Mouse (Mus musculus) lung, adult 18-20 months (tissue): ENCODE data around the gene Adora3.

Source experiments
- DNase-seq, 2 experiments: peaks; one replicate each; pipeline ENCODE4 v3.0.0; 2022; ENCODE audit warnings: mixed read lengths in 2 of 2

Gene Adora3

GRCm38 (mm10) chr3:105877252-105877803 is 6.7 kb downstream of the Adora3 start:
- peak in 1 of 2 experiments; percentile 36 for DNase-seq

DNA sequence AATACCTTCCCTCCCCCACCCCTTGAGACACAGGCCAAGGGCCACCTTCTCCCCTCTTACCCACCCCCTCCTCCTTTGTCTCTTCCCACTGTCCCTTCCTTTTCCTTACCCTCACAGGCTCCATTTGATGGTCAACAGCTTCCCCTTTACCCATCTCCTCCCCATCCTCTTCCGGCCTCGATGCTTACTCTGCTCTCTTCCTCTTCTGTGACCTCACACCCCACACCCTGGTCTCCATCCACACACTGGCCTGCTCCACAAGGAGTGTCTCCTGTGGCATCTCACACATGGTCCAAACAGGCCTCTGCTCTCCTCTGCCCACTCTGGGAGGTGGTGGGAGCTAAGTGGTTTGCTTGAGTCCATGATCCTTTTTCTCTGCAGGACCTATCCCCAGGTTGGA is 7.3 kb downstream of the Adora3 start:
- DNase-seq, result peak; percentile 64 to 76

DNA sequence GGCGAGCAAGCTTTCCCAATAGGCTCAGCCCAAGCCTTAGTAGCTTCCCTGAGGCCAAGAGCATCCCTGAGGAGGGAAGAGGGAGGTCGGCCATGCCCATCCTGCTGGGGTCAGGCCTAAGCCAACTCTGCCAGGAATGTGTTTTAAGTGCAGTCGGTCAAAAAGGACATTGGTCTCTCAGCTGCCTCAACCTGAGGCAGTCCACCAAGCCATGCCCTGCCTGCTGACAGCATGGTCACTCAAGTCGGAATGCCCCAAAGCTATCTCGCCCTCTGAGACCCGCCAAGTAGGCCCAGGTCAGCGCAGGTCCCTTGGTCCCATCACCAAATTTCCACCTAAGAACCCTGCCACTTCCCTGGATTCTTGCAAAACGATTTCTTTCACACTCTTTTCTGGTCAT is 8.1 kb downstream of the Adora3 start:
- DNase-seq, result peak in 1 of 2 experiments; percentile 3

DNA sequence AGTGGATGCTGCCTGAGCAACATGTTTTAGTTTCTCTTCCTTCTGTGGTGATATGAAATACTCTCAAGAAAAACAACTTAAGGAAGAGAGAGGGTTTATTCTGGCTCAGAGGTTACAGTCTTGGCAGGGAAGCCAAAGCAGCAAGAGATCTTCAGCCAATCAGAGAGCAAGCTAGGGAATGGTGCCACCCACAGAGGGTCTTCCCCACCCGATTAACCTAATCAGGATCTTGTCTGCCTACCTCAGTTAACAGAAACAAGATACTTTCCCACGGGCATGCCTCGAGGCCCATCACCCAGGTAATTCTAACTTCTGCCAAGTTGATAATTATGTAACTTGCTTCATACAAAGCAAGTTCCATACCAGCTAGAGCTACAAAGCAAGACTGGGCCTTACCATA is 9.8 kb downstream of the Adora3 start:
- DNase-seq, result peak in 1 of 2 experiments; percentile 1

- no peak for DNase-seq
Observed at GRCm38 (mm10) chr3:105882105-105882504, 11.4 kb downstream of the Adora3 start.

DNA sequence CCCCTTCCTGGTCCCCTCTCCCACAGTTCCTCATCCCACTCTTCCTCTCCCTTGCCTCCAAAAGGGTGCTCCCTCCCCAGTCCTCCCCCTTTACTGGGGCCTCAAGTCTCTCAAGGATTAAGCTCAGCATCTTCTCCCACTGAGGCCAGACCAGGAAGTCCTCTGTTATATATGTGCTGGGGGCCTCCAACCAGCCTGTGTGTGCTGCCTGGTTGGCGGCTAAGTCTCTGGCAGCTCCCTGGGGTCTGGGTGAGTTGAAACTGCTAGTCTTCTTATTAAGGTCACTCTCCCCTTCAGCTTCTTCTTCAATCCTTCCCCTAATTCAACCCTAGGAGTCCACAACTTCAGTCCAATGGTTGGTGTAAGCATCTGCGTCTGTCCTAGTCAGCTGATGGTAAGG is 12.5 kb downstream of the Adora3 start:
- DNase-seq, result no peak

GRCm38 (mm10) chr3:105888961-105889360 is 18.3 kb downstream of the Adora3 start:
- peak in 1 of 2 experiments; percentile 1 for DNase-seq

DNA sequence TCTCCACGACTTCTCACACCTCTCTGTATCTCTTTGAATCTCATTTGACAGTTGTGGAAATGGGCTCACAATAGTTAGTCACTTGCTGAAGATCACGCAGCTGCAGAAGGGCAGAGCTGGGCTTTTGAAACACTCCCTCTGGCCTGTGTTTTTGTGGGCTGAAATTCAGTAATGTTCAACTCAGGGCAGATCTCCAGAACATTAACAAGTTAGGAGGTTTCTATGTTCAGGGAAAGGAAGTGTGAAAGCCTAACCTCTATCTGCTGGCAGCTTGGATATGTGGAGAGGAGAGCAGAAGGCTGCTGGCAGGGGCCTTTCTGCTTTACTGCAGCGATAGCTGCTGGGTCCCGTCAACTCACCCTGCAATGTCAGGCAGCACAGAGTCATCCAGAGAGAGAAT is 19.6 kb downstream of the Adora3 start:
- peak in 1 of 2 experiments; percentile 3 for DNase-seq

- peak in 1 of 2 experiments; percentile 1 for DNase-seq
Observed at GRCm38 (mm10) chr3:105891141-105891540, 20.5 kb downstream of the Adora3 start.

DNA sequence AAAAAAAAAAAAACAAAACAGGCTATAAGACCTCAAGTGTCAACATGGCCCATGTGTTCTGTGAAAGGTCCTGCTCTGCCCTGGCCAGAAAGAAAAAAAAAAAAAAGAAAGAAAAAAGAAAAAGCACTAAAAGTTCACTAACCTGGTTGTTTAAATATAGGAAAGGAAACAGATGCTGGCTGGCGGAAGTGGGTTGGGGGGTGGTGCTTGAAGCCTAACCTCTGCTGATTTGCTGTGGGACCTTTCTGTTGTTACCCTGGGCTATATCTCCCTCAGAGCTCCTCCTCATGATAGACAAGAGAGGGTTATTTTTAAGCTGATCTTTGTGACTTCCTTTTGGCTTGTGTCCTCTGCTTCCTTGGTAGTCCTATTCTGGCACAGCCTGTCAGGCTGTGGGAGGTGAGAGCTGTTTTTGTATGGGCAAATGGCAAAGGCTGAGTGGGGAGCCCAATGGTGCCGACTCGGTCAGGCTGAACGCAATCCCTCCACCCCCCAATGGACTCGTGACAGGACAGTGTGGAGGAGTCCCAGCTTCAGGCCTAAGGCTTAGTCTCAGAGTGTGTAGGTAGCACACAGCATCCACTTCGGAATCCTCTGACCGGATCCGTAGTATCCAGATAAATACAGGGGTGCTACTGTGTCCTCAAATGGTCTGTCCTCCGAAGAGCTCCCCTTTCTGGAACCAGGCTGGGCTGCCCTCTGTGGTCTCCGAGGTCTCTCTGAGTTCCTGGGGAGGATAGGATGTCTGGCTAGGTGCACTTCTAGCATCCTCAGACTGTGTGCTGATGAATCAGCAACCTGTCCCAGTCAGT is 21.3 kb downstream of the Adora3 start:
- peak; percentile 43 to 53 for DNase-seq

GRCm38 (mm10) chr3:105892572-105893495 is 22.2 kb downstream of the Adora3 start:
- peak; percentile 54 to 57 for DNase-seq

DNA sequence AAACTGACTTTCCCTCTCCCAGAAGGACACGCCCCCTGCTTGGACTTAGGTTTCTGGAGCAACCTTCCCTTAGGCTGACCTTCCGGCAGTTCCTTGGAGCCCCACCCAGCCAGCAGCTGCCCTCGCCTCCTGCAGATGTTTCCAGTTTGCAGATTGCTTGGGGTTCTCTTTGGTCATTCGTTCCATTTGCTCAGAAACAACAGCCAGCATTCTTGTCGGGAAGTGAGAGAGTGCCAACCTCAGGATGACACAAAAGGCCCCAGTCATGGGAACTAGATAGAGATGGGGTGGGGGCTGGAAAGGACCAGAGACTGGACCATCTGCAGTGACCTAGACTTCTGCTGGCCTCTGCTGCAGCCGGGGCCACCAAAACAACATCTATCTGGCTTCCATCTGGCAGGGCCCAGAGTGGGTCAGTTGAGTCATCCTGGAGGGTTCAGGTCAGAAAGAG is 23.3 kb downstream of the Adora3 start:
- peak; percentile 63 to 74 for DNase-seq

DNA sequence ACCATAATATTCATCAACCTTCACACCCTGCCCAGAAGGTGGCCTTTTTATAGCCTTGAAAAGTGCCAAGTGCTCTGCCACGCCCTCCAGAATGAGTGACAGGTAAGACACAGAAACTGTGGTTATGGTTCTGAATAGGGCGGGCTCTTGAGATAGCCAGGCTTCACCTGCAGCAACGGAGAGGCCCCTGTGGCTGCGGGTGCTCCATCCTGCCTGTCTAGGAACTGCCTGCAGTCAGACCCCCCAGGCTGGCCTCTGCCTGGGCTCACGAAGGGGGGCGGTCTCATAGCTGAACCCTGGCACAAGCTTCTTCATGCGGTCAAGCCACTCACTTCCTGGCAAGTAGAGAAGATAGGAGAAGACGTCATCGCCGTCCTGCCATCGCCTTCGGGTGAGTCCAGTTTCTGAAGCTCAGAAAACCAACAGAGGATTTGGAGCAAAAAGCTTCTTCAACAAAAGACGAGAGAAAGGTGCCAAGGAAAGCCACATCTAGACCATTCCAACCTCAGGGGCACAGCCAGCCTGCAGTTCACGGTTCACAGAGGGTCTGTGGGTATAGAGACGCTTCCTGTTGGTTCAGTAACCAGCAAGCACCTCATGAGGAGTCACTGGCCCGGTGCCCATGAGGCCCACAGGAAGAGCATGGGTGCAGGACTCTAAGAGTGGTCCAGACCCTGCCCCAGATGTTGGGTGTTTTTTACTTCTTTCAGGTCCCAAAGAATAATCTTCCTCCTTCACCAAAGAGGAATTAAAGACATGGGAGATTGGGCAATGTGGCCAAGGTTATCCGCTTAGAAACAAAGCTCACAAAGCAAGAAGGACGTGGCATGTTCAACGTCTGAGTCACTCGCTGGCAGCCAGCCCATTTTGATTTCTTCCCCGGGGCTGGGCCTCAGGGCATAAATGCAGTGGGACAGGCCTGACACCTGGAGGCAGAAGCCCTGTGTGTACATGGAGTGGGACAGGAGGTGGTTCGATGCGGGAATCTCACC is 24.2 kb downstream of the Adora3 start:
- peak; percentile 96 to 97 for DNase-seq

DNA sequence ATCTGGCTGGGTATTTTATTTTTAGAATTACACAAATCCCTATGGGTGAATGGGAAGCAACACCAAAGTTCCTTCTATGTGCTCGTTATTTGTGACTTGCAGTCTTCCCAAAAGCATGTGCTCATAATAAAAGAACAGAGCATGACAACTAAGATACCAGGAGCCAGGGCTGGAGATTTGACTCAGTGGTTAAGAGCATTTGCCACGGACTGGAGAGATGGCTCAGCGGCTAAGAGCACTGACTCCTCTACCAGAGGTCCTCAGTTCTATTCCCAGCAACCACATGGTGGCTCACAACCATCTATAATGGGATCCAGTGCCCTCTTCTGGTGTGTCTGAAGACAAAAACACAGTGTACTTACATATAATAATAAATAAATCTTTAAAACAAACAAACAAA is 26.2 kb downstream of the Adora3 start:
- DNase-seq, result no peak

GRCm38 (mm10) chr3:105898325-105898724 is 27.7 kb downstream of the Adora3 start:
- peak; percentile 60 to 71 for DNase-seq

GRCm38 (mm10) chr3:105898861-105899260 is 28.2 kb downstream of the Adora3 start:
- no peak for DNase-seq

DNA sequence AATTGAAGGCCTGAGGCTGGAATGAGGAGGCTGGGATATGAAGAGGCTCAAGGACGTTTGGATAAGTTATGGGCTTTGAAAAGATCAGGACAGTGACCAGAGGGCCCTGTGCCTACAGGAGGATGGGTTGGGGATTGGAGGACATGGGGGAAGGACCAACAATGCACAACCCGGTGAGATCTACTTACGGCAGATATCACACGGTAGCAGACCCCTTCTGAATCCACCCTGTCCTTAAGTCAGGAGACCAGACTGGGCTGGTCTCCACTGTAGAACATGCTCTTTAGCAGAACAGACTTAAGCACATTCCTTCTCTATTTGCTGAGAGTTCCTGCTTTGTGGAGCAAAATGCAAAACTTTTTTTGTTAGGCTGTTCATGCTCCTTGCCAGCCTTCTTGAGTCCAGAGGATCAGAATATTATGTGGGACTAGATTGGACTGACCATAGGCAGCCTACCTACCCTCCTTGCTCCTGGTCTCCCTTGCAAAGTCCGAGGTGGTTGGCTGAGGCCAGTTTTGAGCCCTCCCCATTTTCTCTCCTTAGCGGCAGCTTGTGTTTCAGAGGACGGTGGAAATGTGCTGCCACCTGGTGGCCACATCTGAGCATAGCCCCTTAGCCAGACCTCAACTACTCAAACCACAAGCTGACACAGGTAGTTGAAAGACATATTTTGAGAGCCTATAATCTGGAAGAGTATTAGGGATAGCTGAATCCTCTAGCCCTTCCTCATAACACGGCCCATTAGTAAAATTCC is 28.9 kb downstream of the Adora3 start:
- DNase-seq, result peak; percentile 81 to 86

DNA sequence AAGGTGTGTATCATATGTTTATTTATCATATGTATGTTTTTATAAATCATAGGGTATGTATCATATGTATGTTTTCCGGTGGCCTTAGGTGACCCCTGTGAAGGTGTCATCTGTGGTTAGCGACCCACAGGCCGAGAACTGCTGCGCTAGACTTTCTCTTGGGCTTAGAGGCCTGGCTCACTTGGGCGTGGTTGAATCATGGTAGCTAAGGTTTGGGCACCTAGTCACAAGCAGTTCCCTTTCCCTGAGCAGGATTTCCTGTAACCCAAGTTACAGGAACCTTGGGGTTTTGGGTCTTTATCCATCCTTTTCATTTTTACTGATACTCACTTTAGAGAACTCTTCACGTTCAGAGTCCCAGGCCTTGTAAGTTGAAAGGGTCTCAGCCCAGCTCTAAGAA is 29.6 kb downstream of the Adora3 start:
- DNase-seq, result peak in 1 of 2 experiments; percentile 10

GRCm38 (mm10) chr3:105900716-105901115 is 30.1 kb downstream of the Adora3 start:
- DNase-seq, result peak in 1 of 2 experiments; percentile 31

- peak in 1 of 2 experiments; percentile 0 for DNase-seq
Observed at GRCm38 (mm10) chr3:105901468-105901867, 30.8 kb downstream of the Adora3 start.

GRCm38 (mm10) chr3:105904213-105904612 is 33.6 kb downstream of the Adora3 start:
- peak in 1 of 2 experiments; percentile 3 for DNase-seq
